In genomic region chr11:71939066-71939465, GRCm38 (mm10) we compare ENCODE assay signal across 15 mouse cellular contexts.
A peak's percentile ranks its signal among the peaks of the same experiment; 100 is the strongest.
DNase-seq lines count a peak whose midpoint lies in the region.
"Had no signal": no experiment of that assay in that cellular context is flagged by ENCODE, and none has a peak within 500 bp of the region (broad histone marks: within the 10 kb centered on the region; RNA-seq: fewer than 3 reads in every experiment).

No protein-coding gene starts in this region.

- WGBS in hindbrain, embryonic 10.5 days = 86% methylated on average over 6 of the region's 6 CpGs

- H3K9me3 ChIP-seq in hindbrain, embryonic 10.5 days = no peaks in the 10 kb centered on the region
- H3K9me3 ChIP-seq: forebrain, embryonic 10.5 days; limb, embryonic 15.5 days had no signal

- no peaks in the 10 kb centered on the region for H3K27me3 ChIP-seq in hindbrain, embryonic 10.5 days (ENCODE audit: insufficient read depth, poor library complexity, severe bottlenecking)
- H3K27me3 ChIP-seq: limb, embryonic 15.5 days had no signal

- H3K4me3 ChIP-seq in hindbrain, embryonic 10.5 days = no peak overlapping the region
- H3K4me3 ChIP-seq: forebrain, embryonic 10.5 days; gastrocnemius, adult 2 months; heart, adult 2 months; limb, embryonic 15.5 days; myocyte had no signal

- H3K27ac ChIP-seq in hindbrain, embryonic 10.5 days = no peak overlapping the region
- H3K27ac ChIP-seq: forebrain, embryonic 10.5 days; gastrocnemius, adult 2 months; heart, adult 2 months; limb, embryonic 15.5 days had no signal

- H3K4me1 ChIP-seq in hindbrain, embryonic 10.5 days (replicated peaks) = no peaks in the 10 kb centered on the region
- H3K4me1 ChIP-seq: forebrain, embryonic 10.5 days; limb, embryonic 15.5 days had no signal

- intact Hi-C loops in left cerebral cortex, postnatal 10 days (cut with DNase I) = no loop called here
- intact Hi-C loops in heart, postnatal 10 days (cut with DNase I) = no loop called here

- H3K36me3 ChIP-seq in hindbrain, embryonic 10.5 days = no peaks in the 10 kb centered on the region
- H3K36me3 ChIP-seq: forebrain, embryonic 10.5 days; limb, embryonic 15.5 days had no signal

- DNase-seq in left cerebral cortex, adult 11 months (ENCODE audit: low spot score) = peak; percentile 18
- no peak for DNase-seq in left cerebral cortex, postnatal 10 days (ENCODE audit: extremely low spot score in 1 of 2, low spot score in 2 of 2)
- peak; percentile 78 to 86 for DNase-seq in cerebellum, postnatal 10 days
- peak; percentile 28 to 75 for DNase-seq in left cerebral cortex, adult 8-10 months (ENCODE audit: low spot score in 2 of 2)
- DNase-seq in right cerebral cortex, postnatal 25 days = peak; percentile 75
- no peak for DNase-seq in neural tube, embryonic 10.5 days (ENCODE audit: extremely low spot score, low spot score)
- no peak for DNase-seq in hindbrain, embryonic 10.5 days (ENCODE audit: low spot score)
- no peak for DNase-seq in heart, postnatal 10 days
- DNase-seq: gastrocnemius, adult 2 months; heart, adult 2 months; heart, postnatal 14 days; liver, postnatal 0 days had no signal

Comparison
In these comparisons a context has a peak if more than half of its experiments do, and no peak if none do; other contexts are left out.
1. DNase-seq: peak in left cerebral cortex, adult 11 months (single experiment), cerebellum, postnatal 10 days (2 of 2), left cerebral cortex, adult 8-10 months (2 of 2) and right cerebral cortex, postnatal 25 days (single experiment); none in left cerebral cortex, postnatal 10 days (0 of 2), neural tube, embryonic 10.5 days (single experiment), hindbrain, embryonic 10.5 days (single experiment) and heart, postnatal 10 days (0 of 2).